Mouse (Mus musculus): ENCODE measurements around the gene Olfr1261. TPM values are rescaled to one million over a fixed set of nuclear protein-coding genes. Genes with fewer than 3 reads are reported as not detected.

Gene Olfr1261
- polyA plus RNA-seq (2012; rRNA removed): not detected in 2 replicates

DNA sequence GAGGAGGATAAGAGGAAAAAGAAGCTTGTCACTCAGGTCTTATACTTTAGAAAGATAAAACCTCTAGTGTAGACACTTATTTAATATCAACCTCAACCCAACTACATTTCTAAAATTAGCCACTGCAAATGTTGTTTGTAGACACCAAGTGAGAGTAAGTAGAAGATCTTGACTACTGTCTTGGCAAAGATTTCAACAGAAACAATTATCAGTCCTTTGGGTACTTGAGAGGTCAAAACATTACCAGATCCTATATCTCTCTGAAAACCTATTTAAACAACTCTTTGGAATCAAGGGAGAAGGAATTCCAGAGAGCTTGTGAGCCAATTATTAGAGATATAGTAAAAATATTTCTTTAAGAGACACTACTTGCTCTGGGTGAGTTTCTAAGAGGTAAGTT lies at the start of gene Olfr1261:
Gene Olfr1261 (plus strand): TSS at position 301 of the 400 bp plus-strand sequence.

DNA sequence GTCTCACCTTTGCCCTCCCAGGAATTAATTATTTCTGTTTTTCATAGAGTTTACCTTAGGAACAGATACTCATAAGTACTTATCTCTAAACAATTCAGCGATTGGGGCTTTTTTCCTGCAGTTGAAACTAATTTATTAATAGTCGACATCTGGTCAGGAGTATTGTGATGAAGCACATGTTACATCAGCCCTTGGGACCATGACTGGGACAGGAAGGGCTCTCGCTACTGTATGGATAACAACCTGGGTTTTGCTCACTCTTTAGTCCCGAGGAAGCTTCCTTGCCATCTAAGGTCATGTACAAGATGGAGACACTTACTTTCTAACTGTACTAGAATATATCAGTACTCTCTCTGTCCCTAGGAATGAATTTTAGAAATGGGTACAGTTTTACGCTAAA lies 42.5 kb upstream of the Olfr1261 start, which contains the start of gene Olfr1259:
Gene Olfr1259 (minus strand): TSS at position 101 of the 400 bp plus-strand sequence.

GRCm38 (mm10) chr2:89974184-89974583 lies 16.8 kb upstream of the Olfr1261 start, which contains the start of gene Olfr1260:
Gene Olfr1260 (plus strand): TSS chr2:89974340.

GRCm38 (mm10) chr2:89999845-90000244 lies 8.8 kb downstream of the Olfr1261 start, which contains the start of gene Olfr1262:
Gene Olfr1262 (plus strand): TSS chr2:90000145.

GRCm38 (mm10) chr2:90011831-90012230 lies 20.8 kb downstream of the Olfr1261 start, which contains the start of gene Olfr1263:
Gene Olfr1263 (plus strand): TSS chr2:90012131.

GRCm38 (mm10) chr2:90025477-90025876 lies 34.5 kb downstream of the Olfr1261 start, which contains the start of gene Olfr1264:
Gene Olfr1264 (minus strand): TSS chr2:90025577.

DNA sequence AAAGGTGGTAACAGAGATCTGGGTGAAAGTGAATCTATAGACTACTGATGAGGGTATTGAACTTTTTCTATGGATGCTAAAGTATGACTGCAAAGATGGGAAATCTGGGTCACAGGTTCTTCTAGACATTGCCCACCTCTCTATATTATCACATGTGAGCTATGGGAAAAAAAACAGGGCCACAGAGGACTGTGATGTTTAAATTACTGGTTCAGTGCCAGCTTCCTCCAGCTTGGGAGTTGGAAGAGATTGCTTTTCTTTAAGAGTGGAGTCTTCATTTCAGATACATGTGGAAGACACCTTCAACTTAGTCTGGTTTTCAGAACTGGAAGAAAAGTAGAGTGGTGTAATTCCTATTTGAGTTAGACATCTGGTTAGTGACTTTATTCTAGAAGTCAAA lies 44.0 kb downstream of the Olfr1261 start, which contains the start of gene Olfr1265:
Gene Olfr1265 (plus strand): TSS at position 301 of the 400 bp plus-strand sequence.

Other genes starting within 250 kb of the Olfr1261 start
- gene Olfr1253, start 234.1 kb upstream of the Olfr1261 start, polyA plus RNA-seq (2012; rRNA removed): not detected in 2 replicates
- gene Olfr1254, start 197.6 kb upstream of the Olfr1261 start, polyA plus RNA-seq (2012; rRNA removed): not detected in 2 replicates
- gene Olfr1255, start 179.2 kb upstream of the Olfr1261 start, polyA plus RNA-seq (2012; rRNA removed): not detected in 2 replicates
- not detected in 2 replicates for gene Olfr1256, start 149.7 kb upstream of the Olfr1261 start, polyA plus RNA-seq (2012; rRNA removed)
- gene Olfr48, start 143.0 kb upstream of the Olfr1261 start, polyA plus RNA-seq (2012; rRNA removed): not detected in 2 replicates
- not detected in 2 replicates for gene Olfr1257, start 112.8 kb upstream of the Olfr1261 start, polyA plus RNA-seq (2012; rRNA removed)
- not detected in 2 replicates for gene Olfr1258, start 63.9 kb upstream of the Olfr1261 start, polyA plus RNA-seq (2012; rRNA removed)
- not detected in 2 replicates for gene Olfr1259, start 42.6 kb upstream of the Olfr1261 start, polyA plus RNA-seq (2012; rRNA removed)
- not detected in 2 replicates for gene Olfr1260, start 16.9 kb upstream of the Olfr1261 start, polyA plus RNA-seq (2012; rRNA removed)
- not detected in 2 replicates for gene Olfr1262, start 8.9 kb downstream of the Olfr1261 start, polyA plus RNA-seq (2012; rRNA removed)
- gene Olfr1263, start 20.9 kb downstream of the Olfr1261 start, polyA plus RNA-seq (2012; rRNA removed): not detected in 2 replicates
- not detected in 2 replicates for gene Olfr1264, start 34.4 kb downstream of the Olfr1261 start, polyA plus RNA-seq (2012; rRNA removed)
- gene Olfr1265, start 44.1 kb downstream of the Olfr1261 start, polyA plus RNA-seq (2012; rRNA removed): not detected in 2 replicates
- not detected in 2 replicates for gene Olfr140, start 72.4 kb downstream of the Olfr1261 start, polyA plus RNA-seq (2012; rRNA removed)
- not detected in 2 replicates for gene Olfr1269, start 130.2 kb downstream of the Olfr1261 start, polyA plus RNA-seq (2012; rRNA removed)
- not detected in 2 replicates for gene Olfr32, start 151.1 kb downstream of the Olfr1261 start, polyA plus RNA-seq (2012; rRNA removed)
- not detected in 2 replicates for gene Olfr1270, start 161.9 kb downstream of the Olfr1261 start, polyA plus RNA-seq (2012; rRNA removed)
- gene Olfr1506, start 233.3 kb downstream of the Olfr1261 start, polyA plus RNA-seq (2012; rRNA removed): not detected in 2 replicates

Measured in colon, adult 2 months (tissue).